Mouse (Mus musculus) MEL (cell line): Measurements from ENCODE around the gene Sec22c. TPM values are rescaled to one million over a fixed set of nuclear protein-coding genes. Genes with fewer than 3 reads are reported as not detected.

Experiments
- DNase-seq: peaks from one replicate; pipeline ENCODE4 v3.0.0; 2011; ENCODE audit warnings: low read depth, low spot score
- H3K27ac ChIP-seq: 2 replicates; pipeline ENCODE4 v1.5.1; 2012; ENCODE audit warnings: low read depth, mild to moderate bottlenecking, control low read depth, low read length, moderate library complexity; ENCODE audit not compliant: control insufficient read depth
- H3K27me3 ChIP-seq, 2 experiments: fragments of 150-350 bp in 1 of 2; sonication (generic) in 1 of 2; 2 replicates each; pipeline ENCODE4 v1.6.1; 2012; ENCODE audit warnings: low read length in 2 of 2, mild to moderate bottlenecking in 2 of 2, improper control_type of control experiment in 1 of 2, moderate library complexity in 1 of 2; ENCODE audit not compliant: insufficient read depth in 2 of 2, control insufficient read depth in 1 of 2
- H3K36me3 ChIP-seq, 2 experiments: 2 replicates each; pipeline ENCODE4 v1.6.1; 2012 to 2014; ENCODE audit warnings: low read length in 2 of 2, improper control_type of control experiment in 1 of 2, inconsistent platforms in 1 of 2, mild to moderate bottlenecking in 1 of 2; ENCODE audit not compliant: insufficient read depth in 2 of 2, control insufficient read depth in 1 of 2
- H3K4me1 ChIP-seq, 2 experiments: fragments of 150-350 bp in 1 of 2; sonication (generic) in 1 of 2; 2 replicates each; pipeline ENCODE4 v1.6.1; 2012; ENCODE audit warnings: low read length in 2 of 2, improper control_type of control experiment in 1 of 2, mild to moderate bottlenecking in 1 of 2; ENCODE audit not compliant: insufficient read depth in 2 of 2, control insufficient read depth in 1 of 2
- H3K4me3 ChIP-seq, 2 experiments: fragments of 150-350 bp in 1 of 2; sonication (generic) in 1 of 2; 2 replicates each; pipeline ENCODE4 v1.5.1; 2012; ENCODE audit warnings: low read depth in 2 of 2, low read length in 2 of 2, mild to moderate bottlenecking in 2 of 2, moderate library complexity in 2 of 2, control low read depth in 1 of 2, improper control_type of control experiment in 1 of 2; ENCODE audit not compliant: control insufficient read depth in 1 of 2, insufficient read depth in 1 of 2
- H3K79me2 ChIP-seq: 2 replicates; pipeline ENCODE4 v1.6.1; 2012; ENCODE audit warnings: mild to moderate bottlenecking, low read length, moderate library complexity; ENCODE audit not compliant: control insufficient read depth, poor library complexity, insufficient read depth
- H3K9ac ChIP-seq: 2 replicates; pipeline ENCODE4 v1.6.1; 2012; ENCODE audit warnings: low read depth, mild to moderate bottlenecking, control low read depth, low read length, moderate library complexity; ENCODE audit not compliant: control insufficient read depth, poor library complexity, severe bottlenecking
- H3K9me3 ChIP-seq: fragments of 150-350 bp; sonication (generic); replicated peaks from 2 replicates; pipeline ENCODE4 v1.6.1; 2012; ENCODE audit warnings: mild to moderate bottlenecking, low read length, improper control_type of control experiment, moderate library complexity; ENCODE audit not compliant: insufficient read depth
- BHLHE40 ChIP-seq: IDR thresholded peaks from 2 replicates; pipeline ENCODE4 v1.6.1; 2012; ENCODE audit warnings: low read depth, mild to moderate bottlenecking, inconsistent platforms, low read length, improper control_type of control experiment, borderline replicate concordance
- CHD1 ChIP-seq: IDR thresholded peaks from 2 replicates; pipeline ENCODE4 v1.6.1; 2012; ENCODE audit warnings: low read depth, mild to moderate bottlenecking, inconsistent platforms, low read length, improper control_type of control experiment
- CHD2 ChIP-seq: IDR thresholded peaks from 2 replicates; pipeline ENCODE4 v1.6.1; 2011; ENCODE audit warnings: low read length, improper control_type of control experiment
- CTCF ChIP-seq, 3 experiments: IDR thresholded peaks in 2 of 3; conservative IDR thresholded peaks in 1 of 3; 2 replicates each; pipeline ENCODE4 v1.5.1; 2011 to 2012; ENCODE audit warnings: low read length in 3 of 3, low read depth in 2 of 3, mild to moderate bottlenecking in 2 of 3, improper control_type of control experiment in 1 of 3, inconsistent platforms in 1 of 3, mixed read lengths in 1 of 3, moderate library complexity in 1 of 3; ENCODE audit not compliant: control insufficient read depth in 1 of 3, insufficient read depth in 1 of 3, poor library complexity in 1 of 3, severe bottlenecking in 1 of 3
- ELF1 ChIP-seq: IDR thresholded peaks from 2 replicates; pipeline ENCODE4 v1.6.1; 2014; ENCODE audit warnings: low read depth, mild to moderate bottlenecking, inconsistent platforms, low read length, improper control_type of control experiment, moderate library complexity
- EP300 ChIP-seq, 2 experiments: IDR thresholded peaks; 2 replicates each; pipeline ENCODE4 v1.6.1; 2011; ENCODE audit warnings: improper control_type of control experiment in 2 of 2, low read length in 2 of 2, low read depth in 1 of 2, mild to moderate bottlenecking in 1 of 2
- KAT2A ChIP-seq: conservative IDR thresholded peaks from 2 replicates; pipeline ENCODE4 v1.6.1; 2012; ENCODE audit warnings: low read depth, low read length, improper control_type of control experiment, inconsistent platforms
- MAZ ChIP-seq: IDR thresholded peaks from 2 replicates; pipeline ENCODE4 v1.6.1; 2012; ENCODE audit warnings: low read depth, mild to moderate bottlenecking, inconsistent platforms, low read length, improper control_type of control experiment
- MEF2A ChIP-seq: IDR thresholded peaks from 2 replicates; pipeline ENCODE4 v1.6.1; 2014; ENCODE audit warnings: low read depth, mild to moderate bottlenecking, inconsistent platforms, low read length, improper control_type of control experiment; ENCODE audit not compliant: poor library complexity, insufficient replicate concordance, severe bottlenecking; ENCODE audit errors: extremely low read depth
- MXI1 ChIP-seq: IDR thresholded peaks from 2 replicates; pipeline ENCODE4 v1.6.1; 2011; ENCODE audit warnings: mild to moderate bottlenecking, low read depth, low read length, improper control_type of control experiment
- MYB ChIP-seq: IDR thresholded peaks from 2 replicates; pipeline ENCODE4 v1.6.1; 2011; ENCODE audit warnings: mild to moderate bottlenecking, low read depth, low read length, improper control_type of control experiment
- MYC ChIP-seq: IDR thresholded peaks from 2 replicates; pipeline ENCODE4 v1.6.1; 2011; ENCODE audit warnings: low read depth, mild to moderate bottlenecking, low read length, improper control_type of control experiment, moderate library complexity
- NELFE ChIP-seq: IDR thresholded peaks from 2 replicates; pipeline ENCODE4 v1.6.1; 2011; ENCODE audit warnings: low read depth, low read length, improper control_type of control experiment
- NRF1 ChIP-seq: IDR thresholded peaks from 2 replicates; pipeline ENCODE4 v1.6.1; 2014; ENCODE audit warnings: low read depth, mild to moderate bottlenecking, inconsistent platforms, low read length, improper control_type of control experiment, moderate library complexity; ENCODE audit not compliant: poor library complexity, insufficient read depth, severe bottlenecking
- POLR2A ChIP-seq, 2 experiments: IDR thresholded peaks; 2 replicates each; pipeline ENCODE4 v1.6.1; 2011 to 2012; ENCODE audit warnings: low read length in 2 of 2, mild to moderate bottlenecking in 2 of 2, control low read depth in 1 of 2, improper control_type of control experiment in 1 of 2, low read depth in 1 of 2, moderate library complexity in 1 of 2; ENCODE audit not compliant: control insufficient read depth in 1 of 2, insufficient read depth in 1 of 2, poor library complexity in 1 of 2
- POLR2AphosphoS5 ChIP-seq: IDR thresholded peaks from 2 replicates; pipeline ENCODE4 v1.6.1; 2012; ENCODE audit warnings: low read depth, borderline replicate concordance, mild to moderate bottlenecking, inconsistent platforms, low read length, moderate library complexity, mixed read lengths
- RCOR1 ChIP-seq: IDR thresholded peaks from 2 replicates; pipeline ENCODE4 v1.6.1; 2012; ENCODE audit warnings: low read depth, mild to moderate bottlenecking, inconsistent platforms, low read length, improper control_type of control experiment
- SMC3 ChIP-seq: IDR thresholded peaks from 2 replicates; pipeline ENCODE4 v1.6.1; 2011; ENCODE audit warnings: low read depth, low read length, improper control_type of control experiment
- TAL1 ChIP-seq: IDR thresholded peaks from 2 replicates; pipeline ENCODE4 v1.6.1; 2012; ENCODE audit warnings: mild to moderate bottlenecking, inconsistent platforms, low read length, moderate library complexity, mixed read lengths
- ZKSCAN1 ChIP-seq: IDR thresholded peaks from 2 replicates; pipeline ENCODE4 v1.6.1; 2012; ENCODE audit warnings: low read depth, mild to moderate bottlenecking, inconsistent platforms, low read length, improper control_type of control experiment, moderate library complexity
- polyA plus RNA-seq, 2 experiments: library from polyadenylated mRNA; stranded (reverse) in 1 of 2; unstranded in 1 of 2; fragments of >175 nt in 1 of 2; fragments of >200 nt in 1 of 2; gene quantifications; 2 replicates each; pipeline versions ENCODE4 v1.2.1 to v1.2.4; 2012; ENCODE audit warnings: low replicate concordance in 2 of 2, low read depth in 1 of 2; ENCODE audit not compliant: insufficient read length in 2 of 2, insufficient read depth in 1 of 2, missing spikeins in 1 of 2
- total RNA-seq: library from RNA; depleted of rRNA; stranded (reverse); fragments of 300-350 nt; gene quantifications from 2 replicates; pipeline ENCODE4 v1.2.3, GENCODE M21; 2012

Gene Sec22c
- total and polyA plus RNA-seq, 3 experiments: 5.9 to 10.9 TPM; not detected in 1

DNA sequence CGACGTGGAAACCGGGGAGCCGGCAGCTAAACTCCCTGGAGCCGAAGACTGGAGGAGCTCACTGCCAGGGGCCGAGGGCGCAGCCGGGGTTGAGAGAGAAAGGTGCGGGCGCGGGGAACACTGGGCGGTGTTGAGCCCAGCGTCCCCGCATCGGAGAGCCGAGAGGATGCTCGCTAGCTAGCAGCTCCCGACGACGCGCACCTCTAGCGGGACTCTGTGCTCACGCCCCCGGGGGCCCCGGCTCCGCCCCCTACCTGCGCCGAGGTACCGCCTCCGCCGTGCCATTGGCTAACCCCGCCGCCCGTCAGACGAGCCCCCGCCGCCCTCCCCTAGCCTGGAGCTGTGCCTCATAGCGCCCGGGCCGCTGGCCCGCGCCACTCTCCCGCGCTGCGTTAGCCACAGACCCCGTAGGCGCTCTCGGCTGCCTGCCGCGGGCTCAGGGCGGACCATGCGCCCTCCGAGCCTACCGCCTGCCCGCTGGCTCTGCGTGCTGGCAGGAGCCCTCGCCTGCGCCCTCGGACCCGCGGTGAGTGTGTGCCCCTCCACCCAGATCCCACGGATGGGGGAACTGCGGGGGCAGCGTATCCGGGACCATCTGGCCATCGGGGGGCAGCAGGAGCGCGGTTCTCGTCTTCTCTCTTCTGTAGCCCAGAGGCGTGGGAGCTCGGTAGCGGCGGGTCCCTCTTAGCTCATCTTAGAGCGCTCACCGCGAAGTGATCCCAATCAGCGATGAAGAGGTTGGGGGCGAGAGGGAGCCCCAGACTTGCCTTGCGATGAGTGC is 62.7 kb downstream of the Sec22c start, which contains the start of gene Vipr1:
TSS of gene Vipr1 (plus strand) at position 316 of the 781 bp plus-strand sequence.
- Histone ChIP-seq H3K9me3 (no peaks in the 10 kb centered on the region), H3K27ac (no peak within 1 kb of the TSS), H3K4me3 (no peak within 1 kb of the TSS), H3K27me3 (no peaks in the 10 kb centered on the region), H3K36me3 (no peaks in the 10 kb centered on the region), H3K4me1 (no peaks in the 10 kb centered on the region), H3K79me2 (no peaks in the 10 kb centered on the region), H3K9ac (no peak within 1 kb of the TSS)
- TF ChIP-seq ELF1 (no peak), MEF2A (no peak), NELFE (no peak), TAL1 (no peak), RCOR1 (no peak), MYC (no peak)
- TF ChIP-seq, all 39 proteins: peak for 0
- DNase-seq: no peak

DNA sequence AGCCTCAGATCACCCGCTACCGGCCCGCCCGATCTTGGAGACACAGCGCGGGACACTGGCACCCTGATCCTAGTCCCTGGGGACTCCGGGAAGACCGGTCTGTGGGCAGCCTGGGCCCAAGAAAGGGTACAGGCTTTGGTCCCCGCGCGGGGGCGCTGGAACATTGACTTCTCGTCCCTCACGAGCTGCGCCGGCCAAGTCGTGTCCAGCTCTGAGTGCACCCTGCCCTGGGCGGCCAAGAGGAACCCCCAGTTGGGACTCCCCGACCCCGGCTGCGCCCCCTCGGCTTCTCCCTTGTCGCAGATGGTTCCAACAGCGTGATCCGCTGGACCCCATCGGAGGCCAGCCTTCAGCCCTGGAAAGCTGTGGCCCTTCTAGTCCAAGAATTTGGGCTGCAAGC is 63.3 kb downstream of the Sec22c start, which contains the start of gene Lyzl4:
TSS of gene Lyzl4 (minus strand) at position 96 of the 400 bp plus-strand sequence.
- Histone ChIP-seq H3K4me3 (no peak within 1 kb of the TSS), H3K27ac (no peak within 1 kb of the TSS), H3K36me3 (no peaks in the 10 kb centered on the region), H3K9ac (no peak within 1 kb of the TSS), H3K27me3 (no peaks in the 10 kb centered on the region), H3K79me2 (no peaks in the 10 kb centered on the region), H3K9me3 (no peaks in the 10 kb centered on the region), H3K4me1 (no peaks in the 10 kb centered on the region)
- DNase-seq: no peak
- TF ChIP-seq EP300 (IDR thresholded peaks at IDR 0.05; ENCODE audit: low read depth in 1 of 2, low read length in 2 of 2): no peak
- no peak for TF ChIP-seq ELF1
- TF ChIP-seq CHD2: no peak
- TF ChIP-seq SMC3: no peak
- TF ChIP-seq CHD1: no peak
- no peak for TF ChIP-seq KAT2A
- no peak for TF ChIP-seq MAZ
- TF ChIP-seq RCOR1: no peak
- no peak for TF ChIP-seq MXI1
- no peak for TF ChIP-seq MYB
- TF ChIP-seq CTCF (IDR thresholded peaks at IDR 0.05 in 2 of 3, conservative IDR thresholded peaks at IDR 0.05 in 1 of 3; ENCODE audit: control insufficient read depth in 1 of 3, insufficient read depth in 1 of 3, low read depth in 2 of 3, low read length in 3 of 3, poor library complexity in 1 of 3, severe bottlenecking in 1 of 3): no peak
- no peak for TF ChIP-seq POLR2A (IDR thresholded peaks at IDR 0.05; ENCODE audit: control insufficient read depth in 1 of 2, insufficient read depth in 1 of 2, low read depth in 1 of 2, low read length in 2 of 2, poor library complexity in 1 of 2)
- no peak for TF ChIP-seq BHLHE40
- no peak for TF ChIP-seq POLR2AphosphoS5
- TF ChIP-seq ZKSCAN1: no peak
- TF ChIP-seq NRF1: no peak
